Mouse (Mus musculus) stomach, embryonic 16.5 days (tissue): ENCODE measurements at regions not wholly inside any gene's neighbourhood (a gene's known extent, or its start where the extent isn't known, plus 50 kb on each side); places are given as distances from the start of the nearest gene placed in this dataset.
"Not testable (repeated sequence)": the region's sequence is repeated elsewhere in the genome, so short reads cannot be mapped to it uniquely, and the experiment has no call there.

Source experiments
- ATAC-seq: fragments of 200-750 bp; cut with Nextera tagmentation; 2 replicates; pipeline ENCODE4 v1.8.0; 2017; ENCODE audit warnings: moderate number of reproducible peaks, moderate TSS enrichment; ENCODE audit not compliant: insufficient read depth, low FRiP score
- H3K27ac ChIP-seq: fragments of 300-500 bp; sonication (generic); 2 replicates; pipeline ENCODE4 v1.5.1; 2014; ENCODE audit warnings: low read length
- H3K27me3 ChIP-seq: fragments of 300-500 bp; sonication (generic); 2 replicates; pipeline ENCODE4 v1.6.1; 2014; ENCODE audit warnings: low read length, control low read depth, mixed read lengths; ENCODE audit not compliant: control insufficient read depth, insufficient read depth
- H3K36me3 ChIP-seq: fragments of 300-500 bp; sonication (generic); 2 replicates; pipeline ENCODE4 v1.6.1; 2014; ENCODE audit warnings: low read length; ENCODE audit not compliant: control insufficient read depth, insufficient read depth
- H3K4me1 ChIP-seq: fragments of 300-500 bp; sonication (generic); 2 replicates; pipeline ENCODE4 v1.6.1; 2014; ENCODE audit warnings: low read length, control low read depth, mixed read lengths; ENCODE audit not compliant: control insufficient read depth, insufficient read depth
- H3K4me2 ChIP-seq: fragments of 300-500 bp; sonication (generic); 2 replicates; pipeline ENCODE4 v1.6.1; 2014; ENCODE audit warnings: low read depth, low read length, mixed read lengths
- H3K4me3 ChIP-seq: fragments of 300-500 bp; sonication (generic); replicated peaks from 2 replicates; pipeline ENCODE4 v1.5.1; 2014; ENCODE audit warnings: mild to moderate bottlenecking, low read length
- H3K9ac ChIP-seq: fragments of 300-500 bp; sonication (generic); 2 replicates; pipeline ENCODE4 v1.6.1; 2014; ENCODE audit warnings: low read length
- H3K9me3 ChIP-seq: fragments of 300-500 bp; sonication (generic); replicated peaks from 2 replicates; pipeline ENCODE4 v1.6.1; 2016; ENCODE audit warnings: low read length, control low read depth; ENCODE audit not compliant: control insufficient read depth
- WGBS: fragments of 180-500 bp; shearing (Covaris S2); extraction: QIAGEN DNeasy Blood & Tissue Kit; methylation state at CpG from one replicate; pipeline ENCODE4 v1.1.7; 2014; 5-methylcytosine and 5-hydroxymethylcytosine counted together

DNA sequence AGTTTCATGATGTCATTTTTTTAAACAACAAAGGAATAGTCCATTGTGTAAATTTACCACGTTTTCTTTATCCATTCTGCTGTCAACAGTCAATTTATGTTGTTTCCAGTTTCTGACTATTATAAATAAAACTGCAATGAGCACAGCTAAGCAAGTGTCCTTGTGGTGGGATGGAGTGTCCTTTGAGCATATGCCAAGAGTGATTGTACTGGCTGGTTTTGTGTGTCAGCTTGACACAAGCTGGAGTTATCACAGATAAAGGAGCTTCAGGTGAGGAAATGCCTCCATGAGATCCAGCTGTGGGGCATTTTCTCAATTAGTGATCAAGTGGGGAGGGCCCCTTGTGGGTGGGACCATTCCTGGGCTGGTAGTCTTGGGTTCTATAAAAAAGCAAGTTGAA is 130.1 kb upstream of the Tsc22d2 start:
- H3K9ac ChIP-seq, H3K27me3 ChIP-seq, H3K4me3 ChIP-seq, H3K4me1 ChIP-seq, H3K36me3 ChIP-seq, ATAC-seq, H3K27ac ChIP-seq, H3K9me3 ChIP-seq, H3K4me2 ChIP-seq: not testable (repeated sequence)
- 37% methylated on average over 1 of the region's 1 CpGs for WGBS

DNA sequence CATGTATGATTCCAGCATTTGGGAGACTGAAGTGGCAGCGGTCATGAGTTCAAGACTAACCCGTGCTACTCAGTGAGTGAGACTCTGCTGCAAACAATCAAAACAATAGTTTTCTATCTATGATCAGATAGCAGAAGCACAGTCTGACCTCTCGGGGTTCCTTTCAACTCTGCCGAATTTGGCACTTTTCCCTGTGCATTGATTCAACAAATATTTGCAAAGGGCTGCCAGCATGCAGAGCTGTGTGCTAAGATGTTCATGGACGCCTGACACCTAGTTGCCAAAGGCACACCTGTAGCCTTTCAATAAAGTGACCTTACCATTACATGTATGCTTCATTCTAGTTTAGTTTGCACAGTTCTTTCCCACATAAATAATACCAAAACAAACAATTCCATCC is 118.7 kb upstream of the Tsc22d2 start:
- ATAC-seq: no peak
- Histone ChIP-seq H3K36me3 (no peaks in the 10 kb centered on the region), H3K27me3 (no peaks in the 10 kb centered on the region), H3K4me2 (no peak overlapping the region), H3K4me1 (no peaks in the 10 kb centered on the region), H3K27ac (no peak overlapping the region), H3K4me3 (no peak overlapping the region), H3K9me3 (no peaks in the 10 kb centered on the region), H3K9ac (no peak overlapping the region)
- WGBS: 56% methylated on average over 5 of the region's 5 CpGs

DNA sequence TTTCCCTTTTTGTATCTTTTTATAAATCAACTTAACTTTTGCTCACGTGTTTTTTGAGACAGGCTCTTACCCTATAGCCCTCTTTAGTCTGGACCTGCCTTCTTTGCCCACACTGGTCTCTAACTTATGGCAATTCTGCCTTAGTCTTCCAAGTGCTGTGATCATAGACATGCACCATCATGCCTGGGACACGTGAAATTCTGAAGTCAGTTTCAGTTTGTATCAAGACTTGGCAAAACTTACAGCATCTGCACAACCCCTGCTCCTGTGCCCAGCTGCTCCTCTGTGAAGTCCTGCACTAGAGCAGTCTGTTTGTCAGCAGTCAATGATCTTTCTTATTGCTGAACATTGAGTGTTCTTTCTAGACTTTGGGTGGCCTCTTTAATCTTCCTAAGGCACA is 114.3 kb upstream of the Tsc22d2 start:
- no peak overlapping the region for H3K4me3 ChIP-seq
- H3K36me3 ChIP-seq: no peaks in the 10 kb centered on the region
- H3K27ac ChIP-seq: no peak overlapping the region
- no peaks in the 10 kb centered on the region for H3K4me1 ChIP-seq
- WGBS: 66% methylated on average over 2 of the region's 2 CpGs
- no peaks in the 10 kb centered on the region for H3K9me3 ChIP-seq
- no peak overlapping the region for H3K9ac ChIP-seq
- ATAC-seq: no peak
- H3K4me2 ChIP-seq: no peak overlapping the region
- no peaks in the 10 kb centered on the region for H3K27me3 ChIP-seq

DNA sequence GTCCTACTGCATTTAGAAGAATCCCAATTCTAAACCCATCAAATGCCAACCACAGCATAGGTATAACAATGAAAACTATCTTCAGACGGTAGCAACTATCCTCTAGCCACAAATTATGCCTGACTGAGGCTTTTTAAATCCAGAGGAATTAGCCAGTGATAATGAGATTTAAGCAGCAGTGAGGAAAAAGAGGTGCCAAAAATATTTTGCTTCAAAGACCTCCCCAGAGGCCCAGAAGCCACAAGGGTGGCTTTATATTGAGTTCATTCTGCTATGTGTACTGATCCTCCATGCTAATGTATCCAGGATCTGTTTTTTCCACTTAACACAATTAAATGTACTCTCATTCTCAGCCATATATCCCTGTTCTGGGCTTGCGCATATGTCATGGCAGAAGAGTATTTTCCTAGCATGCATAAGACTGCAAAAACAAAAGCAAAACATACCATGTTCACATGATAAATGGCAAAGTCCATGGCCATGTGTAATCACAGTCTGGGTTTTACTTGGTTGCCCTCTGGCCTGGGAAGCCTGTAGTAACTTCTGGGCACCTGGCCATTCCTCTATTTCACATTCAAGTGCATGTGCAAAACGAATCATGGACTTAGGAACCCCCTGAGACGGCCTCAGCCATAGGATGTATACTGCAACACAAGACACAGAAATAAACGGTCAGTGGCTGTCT is 113.6 kb upstream of the Tsc22d2 start:
- H3K9ac ChIP-seq: no peak overlapping the region
- ATAC-seq: no peak
- WGBS: 67% methylated on average over 5 of the region's 5 CpGs
- no peaks in the 10 kb centered on the region for H3K4me1 ChIP-seq
- no peak overlapping the region for H3K4me3 ChIP-seq
- H3K36me3 ChIP-seq: no peaks in the 10 kb centered on the region
- H3K27ac ChIP-seq: no peak overlapping the region
- H3K9me3 ChIP-seq: no peaks in the 10 kb centered on the region
- H3K4me2 ChIP-seq: no peak overlapping the region
- no peaks in the 10 kb centered on the region for H3K27me3 ChIP-seq

DNA sequence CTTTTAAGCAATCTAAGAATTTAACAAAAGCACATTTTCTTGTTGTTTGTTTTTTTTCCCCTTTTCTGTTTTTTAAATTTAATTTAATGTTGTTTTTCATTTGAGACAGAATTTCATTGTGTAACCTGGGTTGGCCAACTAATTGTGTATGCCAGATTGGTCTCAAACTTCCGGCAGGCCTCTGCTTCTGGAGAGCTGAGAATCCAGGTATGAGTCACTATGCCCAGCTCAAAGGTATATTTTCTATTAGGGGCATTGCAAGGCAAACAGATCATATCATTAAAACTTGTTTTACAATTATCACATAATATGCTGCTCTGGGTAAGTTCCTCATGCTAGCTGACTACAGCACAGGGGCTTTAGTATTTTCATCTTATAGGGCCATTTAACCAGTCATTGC is 112.2 kb upstream of the Tsc22d2 start:
- WGBS: 77% methylated on average over 1 of the region's 1 CpGs
- no peaks in the 10 kb centered on the region for H3K36me3 ChIP-seq
- no peak overlapping the region for H3K27ac ChIP-seq
- no peaks in the 10 kb centered on the region for H3K27me3 ChIP-seq
- no peak overlapping the region for H3K4me2 ChIP-seq
- ATAC-seq: no peak
- H3K4me3 ChIP-seq: no peak overlapping the region
- no peak overlapping the region for H3K9ac ChIP-seq
- H3K9me3 ChIP-seq: no peaks in the 10 kb centered on the region
- H3K4me1 ChIP-seq: no peaks in the 10 kb centered on the region

DNA sequence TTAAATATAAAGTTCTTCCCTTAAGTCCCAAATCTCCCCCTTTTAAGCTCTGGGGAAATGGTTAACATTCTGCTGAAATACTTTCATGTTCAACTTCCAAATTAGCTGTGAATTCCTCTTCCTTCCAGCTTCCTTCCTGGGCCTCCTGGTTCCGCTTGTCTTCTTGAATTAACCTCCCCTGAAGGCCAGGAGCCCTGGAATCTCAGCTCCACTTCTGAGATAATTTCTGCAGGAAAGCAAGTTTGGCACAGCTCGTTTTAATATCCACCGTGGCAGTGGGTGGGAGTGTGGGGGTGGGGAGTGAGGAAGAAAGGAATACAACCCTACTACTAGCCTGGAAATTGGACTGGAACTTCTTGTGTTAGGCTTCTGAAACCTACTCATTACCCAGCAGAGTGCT is 110.8 kb upstream of the Tsc22d2 start:
- ATAC-seq: no peak
- 50% methylated on average over 3 of the region's 3 CpGs for WGBS
- no peaks in the 10 kb centered on the region for H3K36me3 ChIP-seq

DNA sequence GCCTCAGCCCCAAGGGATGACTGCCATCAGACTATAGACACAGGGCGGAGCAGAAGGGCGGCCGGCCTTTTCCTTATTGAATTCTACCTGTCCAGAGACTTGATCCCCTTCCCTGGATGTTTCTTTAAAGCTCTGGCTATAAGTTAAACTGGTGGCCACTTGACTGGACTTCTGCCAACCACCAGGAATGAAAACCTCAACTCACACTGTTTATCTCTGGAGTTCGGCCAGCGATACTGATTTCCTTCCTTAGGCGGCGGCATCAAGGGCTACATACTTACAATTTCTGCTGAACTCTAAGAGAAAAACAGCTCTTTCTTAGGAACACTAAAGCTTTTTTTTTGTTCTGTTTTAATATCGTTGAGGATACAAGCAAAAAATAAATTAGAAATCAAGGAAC is 104.9 kb upstream of the Tsc22d2 start:
- Histone ChIP-seq H3K9me3 (no peaks in the 10 kb centered on the region), H3K9ac (no peak overlapping the region), H3K27ac (no peak overlapping the region), H3K36me3 (no peaks in the 10 kb centered on the region), H3K4me1 (peaks cover 3% of the 10 kb centered on the region; the same call in 1 of the 2 replicates), H3K4me3 (no peak overlapping the region), H3K27me3 (no peaks in the 10 kb centered on the region), H3K4me2 (no peak overlapping the region)
- 40% methylated on average over 8 of the region's 8 CpGs for WGBS
- ATAC-seq: no peak

More for the DNA sequence above, 110.8 kb upstream of the Tsc22d2 start:
- Histone ChIP-seq H3K9me3 (no peaks in the 10 kb centered on the region), H3K4me3 (no peak overlapping the region), H3K27me3 (no peaks in the 10 kb centered on the region), H3K4me1 (no peaks in the 10 kb centered on the region), H3K27ac (no peak overlapping the region), H3K9ac (no peak overlapping the region), H3K4me2 (no peak overlapping the region)

DNA sequence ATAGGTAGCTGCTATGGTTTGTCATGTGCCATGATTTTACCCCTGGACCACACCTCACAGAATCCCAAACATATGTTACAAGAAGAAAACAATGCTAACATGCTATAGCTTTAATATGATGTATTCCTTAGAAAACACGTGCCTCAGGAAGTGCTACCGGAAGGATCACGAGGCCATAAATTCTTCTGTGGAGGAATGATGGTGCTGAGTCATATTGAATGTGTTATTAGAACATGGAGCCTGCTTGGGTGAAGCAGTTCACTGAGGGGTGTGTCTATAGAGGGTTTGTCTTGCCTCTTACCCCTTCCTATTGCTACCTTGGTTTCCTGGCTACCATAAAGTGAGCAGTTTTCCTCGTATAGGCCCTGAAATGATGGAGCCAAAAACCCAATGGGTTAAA is 104.1 kb upstream of the Tsc22d2 start:
- WGBS: 82% methylated on average over 4 of the region's 4 CpGs
- no peak for ATAC-seq
- H3K4me1 ChIP-seq: peaks cover 3% of the 10 kb centered on the region; the same call in 1 of the 2 replicates
- no peaks in the 10 kb centered on the region for H3K9me3 ChIP-seq
- no peaks in the 10 kb centered on the region for H3K36me3 ChIP-seq
- H3K27ac ChIP-seq: no peak overlapping the region
- H3K9ac ChIP-seq: no peak overlapping the region
- no peak overlapping the region for H3K4me3 ChIP-seq
- H3K27me3 ChIP-seq: no peaks in the 10 kb centered on the region
- no peak overlapping the region for H3K4me2 ChIP-seq

DNA sequence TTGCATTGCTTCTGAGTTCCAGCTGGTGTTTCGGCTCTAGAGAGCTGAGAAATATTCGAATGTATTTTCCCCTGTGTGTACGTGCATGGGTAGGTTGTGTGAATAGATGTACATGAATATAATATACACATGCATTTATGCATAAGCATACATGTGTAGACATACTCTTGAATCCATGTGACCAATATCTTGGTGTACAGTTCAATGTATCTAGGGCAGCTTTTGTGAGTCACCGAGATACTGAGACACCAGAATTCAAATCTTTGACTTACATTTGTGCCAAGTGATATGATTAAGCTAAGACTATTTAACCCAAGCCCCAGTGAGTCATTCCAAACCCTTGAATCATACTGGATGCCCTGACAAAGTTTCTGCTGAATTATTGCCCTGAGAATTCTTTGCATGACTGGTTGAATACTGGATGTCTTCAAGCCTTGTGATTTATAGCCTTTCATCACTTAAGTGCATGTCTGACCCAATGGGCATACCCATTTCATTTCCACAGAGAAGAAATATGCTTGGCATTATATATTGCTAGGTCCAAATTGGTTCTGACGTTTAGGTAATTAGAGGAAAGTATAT is 103.3 kb upstream of the Tsc22d2 start:
- Histone ChIP-seq H3K27me3 (no peaks in the 10 kb centered on the region), H3K36me3 (no peaks in the 10 kb centered on the region), H3K4me3 (no peak overlapping the region), H3K9me3 (no peaks in the 10 kb centered on the region), H3K9ac (no peak overlapping the region), H3K27ac (no peak overlapping the region), H3K4me2 (no peak overlapping the region), H3K4me1 (peaks cover 3% of the 10 kb centered on the region; the same call in 1 of the 2 replicates)
- 88% methylated on average over 5 of the region's 5 CpGs for WGBS
- no peak for ATAC-seq
